Mouse (Mus musculus) liver, embryonic 14.5 days (tissue): ENCODE data around the gene Irf2bp2.

Experiments
- CTCF ChIP-seq: IDR thresholded peaks from 2 replicates; pipeline ENCODE4 v1.5.1; 2016; ENCODE audit warnings: antibody characterized with exemption, low read depth, control low read depth
- EP300 ChIP-seq: IDR thresholded peaks from 2 replicates; pipeline ENCODE4 v1.6.1; 2016; ENCODE audit warnings: antibody characterized with exemption, low read depth

DNA sequence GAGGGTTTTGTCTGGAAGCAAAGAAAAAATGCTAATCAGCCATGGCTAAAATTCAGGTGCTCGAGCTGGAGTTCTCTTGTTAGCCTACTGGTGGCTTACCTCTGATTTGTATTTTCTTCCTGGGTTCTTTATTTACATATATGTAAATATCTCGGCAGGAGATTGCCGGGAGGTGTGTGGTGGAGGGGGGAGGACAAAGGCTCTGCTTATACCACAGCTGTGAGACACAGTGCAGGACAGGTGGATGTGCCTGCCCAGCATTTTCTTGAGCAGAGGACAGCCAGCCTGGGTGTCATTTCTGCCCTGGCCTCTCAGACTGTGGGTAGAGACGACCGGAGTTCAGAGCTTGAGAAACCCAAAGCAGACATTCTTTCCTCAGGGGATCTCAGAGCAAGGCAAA is 7.5 kb upstream of the Irf2bp2 start:
- no peak for TF ChIP-seq EP300
- TF ChIP-seq CTCF: no peak
